Mouse (Mus musculus): ENCODE data around the gene Prss56.

DNA sequence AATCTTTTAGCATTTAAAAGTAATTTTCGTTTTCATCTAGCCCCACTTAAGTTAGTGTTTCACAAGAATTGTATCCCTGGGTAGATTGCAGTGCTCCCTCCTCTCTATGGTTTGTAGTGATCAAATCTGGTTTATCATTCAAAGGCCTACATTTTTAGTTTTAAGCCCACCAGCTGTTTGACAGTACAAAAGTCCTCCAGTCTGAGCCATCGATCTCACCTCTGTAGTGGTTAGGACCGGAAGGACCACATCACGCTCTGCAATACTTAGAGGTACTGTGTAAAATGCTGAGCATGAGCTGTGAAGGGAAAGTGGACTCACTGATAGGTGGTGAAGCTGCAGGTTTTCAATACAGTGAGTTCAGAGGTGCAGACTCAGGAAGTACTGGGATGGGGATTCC lies 31.6 kb downstream of the Prss56 start:
- TF ChIP-seq CTCF (IDR thresholded peaks at IDR 0.05; ENCODE audit: borderline replicate concordance, extremely low read depth, insufficient read depth, insufficient read length) (no peak), POLR2A (IDR thresholded peaks at IDR 0.05; ENCODE audit: borderline replicate concordance, extremely low read depth, insufficient read depth, insufficient read length, poor library complexity, severe bottlenecking) (no peak)

Data from brain, embryonic 14.5 days (tissue).